Mouse (Mus musculus) central nervous system, embryonic 11.5 days (tissue): ENCODE measurements around the gene Calcoco1. TPM values are rescaled to one million over a fixed set of nuclear protein-coding genes. Genes with fewer than 3 reads are reported as not detected.

Experiments
- polyA plus RNA-seq: library from polyadenylated mRNA; depleted of rRNA; stranded (reverse); fragments of >200 nt; gene quantifications from 2 replicates; pipeline ENCODE4 v1.2.3, GENCODE M21; 2012; rRNA removed

Calcoco1 gene
- 35.8 and 56.1 TPM in 2 replicates for polyA plus RNA-seq

DNA sequence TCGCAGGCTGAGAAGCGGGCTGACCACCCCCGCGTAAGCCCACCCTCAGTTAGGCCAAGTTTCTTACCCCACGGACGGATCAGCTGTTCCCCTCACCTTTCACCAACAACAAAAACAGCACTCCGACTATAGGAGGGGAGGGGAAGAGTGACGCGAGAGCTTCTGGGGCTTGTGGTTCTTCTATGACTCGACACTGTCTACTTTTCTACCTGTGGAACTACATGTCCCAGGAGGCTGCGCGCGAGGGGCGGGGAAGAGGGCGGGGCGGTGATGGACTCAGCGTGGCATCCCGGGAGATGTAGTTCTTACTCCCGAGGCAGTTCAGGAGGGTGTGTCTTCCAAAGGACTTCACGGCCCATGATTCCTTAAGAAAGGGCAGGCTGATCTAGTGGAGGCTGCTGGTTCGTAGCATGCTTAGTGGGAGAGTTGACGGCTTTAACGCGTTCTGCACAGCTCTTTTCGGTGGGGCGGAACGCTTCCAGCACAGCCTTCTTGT is at the start of gene Calcoco1:
Gene Calcoco1, minus strand, starts transcription at position 199 of the 496 bp plus-strand sequence.

DNA sequence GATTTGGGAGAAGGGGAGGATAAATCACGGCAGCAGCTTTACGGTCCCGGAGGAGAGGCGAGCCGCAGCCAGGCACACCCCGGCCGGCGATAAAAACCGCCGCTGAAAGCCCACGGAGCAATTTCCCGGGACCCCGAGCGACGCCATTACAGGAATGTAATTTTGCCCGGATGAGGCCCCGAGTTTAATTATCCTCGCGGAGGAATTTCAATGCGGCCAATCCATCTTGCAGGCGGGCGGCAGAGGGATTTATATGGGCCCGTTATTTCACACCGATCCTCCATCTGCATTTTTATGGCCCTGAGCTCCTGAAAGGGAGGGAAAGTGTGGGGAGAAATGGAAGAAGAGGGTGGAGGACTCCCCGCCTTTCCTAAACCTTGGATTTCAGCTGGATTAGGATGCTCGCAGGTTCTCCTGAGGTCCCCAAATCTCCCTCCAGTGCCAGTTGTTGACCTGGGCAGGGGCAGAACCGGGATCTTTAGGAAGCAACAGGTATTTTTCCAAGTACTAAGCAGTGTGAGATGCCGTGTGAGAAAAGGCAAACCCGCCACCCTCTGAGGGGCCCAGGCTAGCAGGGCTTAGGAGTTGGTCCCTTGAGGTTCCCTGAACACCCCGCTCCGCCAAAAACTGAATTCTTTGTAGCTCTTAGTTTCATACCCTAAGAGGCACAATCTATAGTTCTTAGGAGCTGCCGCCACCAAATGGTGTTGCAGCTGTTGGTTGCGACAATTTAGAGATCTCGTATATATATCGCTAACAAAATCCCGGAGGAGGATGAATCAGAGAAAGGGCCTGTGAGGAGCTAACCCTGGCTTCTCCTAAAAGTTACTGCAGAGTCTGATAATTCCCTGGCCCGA is 49.5 kb downstream of the Calcoco1 start, which contains the start of gene Atp5g2:
Gene Atp5g2, minus strand, starts transcription at position 138 of the 857 bp plus-strand sequence.

Other genes with a start within 250 kb of the Calcoco1 start
- gene Gm10337, start 218.5 kb downstream of the Calcoco1 start, polyA plus RNA-seq, result not detected in 2 replicates
- gene Map3k12, start 205.1 kb downstream of the Calcoco1 start, polyA plus RNA-seq, result 38.4 and 39.6 TPM in 2 replicates
- gene Tarbp2, start 204.0 kb downstream of the Calcoco1 start, polyA plus RNA-seq, result 88.9 and 120 TPM in 2 replicates
- 4.2 and 6.4 TPM in 2 replicates for gene Npff, start 197.2 kb downstream of the Calcoco1 start, polyA plus RNA-seq
- gene Gm28047, start 97.1 kb downstream of the Calcoco1 start, polyA plus RNA-seq, result not detected in 2 replicates
- gene Atf7, start 96.7 kb downstream of the Calcoco1 start, polyA plus RNA-seq, result 31.9 and 51.9 TPM in 2 replicates
- 343 and 632 TPM in 2 replicates for gene Atp5g2, start 49.8 kb downstream of the Calcoco1 start, polyA plus RNA-seq
- gene Hoxc13, start 198.9 kb upstream of the Calcoco1 start, polyA plus RNA-seq, result 0.06 and 0.16 TPM in 2 replicates
- gene Hoxc12, start 214.6 kb upstream of the Calcoco1 start, polyA plus RNA-seq, result 0.45 TPM in 1 of 2 replicates, not detected in the other
- 2.9 TPM in 1 of 2 replicates, not detected in the other for gene Hoxc11, start 232.2 kb upstream of the Calcoco1 start, polyA plus RNA-seq
- gene Hoxc10, start 244.6 kb upstream of the Calcoco1 start, polyA plus RNA-seq, result 0.13 and 15.9 TPM in 2 replicates
- gene Hoxc5, start 245.3 kb upstream of the Calcoco1 start, polyA plus RNA-seq, result 1.2 and 17.6 TPM in 2 replicates